In the genomic region with DNA sequence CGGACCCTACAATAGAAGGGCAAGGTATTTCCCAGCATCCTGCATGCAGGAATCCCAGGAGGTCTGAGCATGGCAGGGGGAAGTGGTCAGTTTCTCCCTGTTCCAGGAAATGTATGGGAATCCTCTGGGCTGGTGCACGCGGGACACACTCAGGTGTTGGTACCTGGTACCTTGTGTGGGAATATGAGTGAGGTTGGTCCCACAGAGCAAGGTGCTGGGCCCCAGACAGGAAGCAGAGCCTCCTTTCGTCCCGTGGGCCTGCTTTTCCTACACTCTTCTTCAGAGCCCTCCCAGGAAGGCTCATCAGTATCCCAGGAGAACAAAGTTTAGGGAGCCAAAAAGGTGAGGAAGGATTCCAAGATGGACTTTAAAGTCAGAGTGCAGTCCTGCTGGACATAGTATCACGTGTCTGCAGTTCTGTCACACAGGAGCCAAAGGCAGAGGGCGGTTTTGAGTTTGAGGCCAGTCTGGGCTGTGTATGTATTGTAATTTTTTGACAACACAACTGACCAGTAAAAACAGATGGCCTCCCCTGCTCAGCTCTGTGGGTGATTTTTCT, we compare ENCODE assay signal across 8 mouse cellular contexts. TPM values are rescaled to one million over a fixed set of nuclear protein-coding genes. Genes with fewer than 3 reads are reported as not detected.
DNase-seq lines count a peak whose midpoint lies in the region; ATAC-seq lines count a peak whose summit lies in the region.

No protein-coding gene starts in this region.

- H3K36me3 ChIP-seq in lung, embryonic 15.5 days: no peaks in the 10 kb centered on the region
- no peaks in the 10 kb centered on the region for H3K36me3 ChIP-seq in forebrain, embryonic 13.5 days (ENCODE audit: poor library complexity, severe bottlenecking)
- H3K36me3 ChIP-seq in kidney, embryonic 16.5 days (ENCODE audit: insufficient read depth, low read length): no peaks in the 10 kb centered on the region
- H3K36me3 ChIP-seq in neural tube, embryonic 13.5 days: no peaks in the 10 kb centered on the region

- ATAC-seq in lung, embryonic 15.5 days (ENCODE audit: borderline replicate concordance, extremely low read depth, low FRiP score, low TSS enrichment): no peak
- ATAC-seq in forebrain, embryonic 13.5 days: no peak
- no peak for ATAC-seq in kidney, embryonic 16.5 days (ENCODE audit: low FRiP score, low TSS enrichment)
- no peak for ATAC-seq in neural tube, embryonic 13.5 days (ENCODE audit: low read depth)

- intact Hi-C loops in gastrocnemius, postnatal 36 days (cut with DNase I): no loop called here

- no peak overlapping the region for H3K9ac ChIP-seq in lung, embryonic 15.5 days
- H3K9ac ChIP-seq in forebrain, embryonic 13.5 days: no peak overlapping the region
- H3K9ac ChIP-seq in kidney, embryonic 16.5 days (replicated peaks; ENCODE audit: low read length): no peak overlapping the region
- peak overlapping the region; percentile 31; the same call in 1 of the 2 replicates for H3K9ac ChIP-seq in neural tube, embryonic 13.5 days

- DNase-seq in lung, postnatal 14 days: no peak
- no peak for DNase-seq in layer of hippocampus, postnatal 36 days
- DNase-seq in embryo, embryonic 10 days (ENCODE audit: low spot score): no peak
- no peak for DNase-seq in gastrocnemius, postnatal 36 days

- H3K4me3 ChIP-seq in lung, embryonic 15.5 days: peak overlapping the region; percentile 69; the same call in 1 of the 2 replicates
- H3K4me3 ChIP-seq in forebrain, embryonic 13.5 days: no peak overlapping the region
- no peak overlapping the region for H3K4me3 ChIP-seq in kidney, embryonic 16.5 days (ENCODE audit: low read length)
- peak overlapping the region; percentile 69 for H3K4me3 ChIP-seq in neural tube, embryonic 13.5 days

- WGBS in lung, embryonic 15.5 days: 76% methylated on average over 7 of the region's 7 CpGs
- WGBS in forebrain, embryonic 13.5 days: 56% methylated on average over 7 of the region's 7 CpGs
- WGBS in kidney, embryonic 16.5 days: 68% methylated on average over 7 of the region's 7 CpGs
- 67% methylated on average over 7 of the region's 7 CpGs for WGBS in neural tube, embryonic 13.5 days

- no peaks in the 10 kb centered on the region for H3K9me3 ChIP-seq in lung, embryonic 15.5 days
- H3K9me3 ChIP-seq in forebrain, embryonic 13.5 days (replicated peaks): no peaks in the 10 kb centered on the region
- no peaks in the 10 kb centered on the region for H3K9me3 ChIP-seq in kidney, embryonic 16.5 days (ENCODE audit: low read length)
- H3K9me3 ChIP-seq in neural tube, embryonic 13.5 days: no peaks in the 10 kb centered on the region

- H3K27ac ChIP-seq in lung, embryonic 15.5 days: no peak overlapping the region
- H3K27ac ChIP-seq in forebrain, embryonic 13.5 days: no peak overlapping the region
- H3K27ac ChIP-seq in kidney, embryonic 16.5 days (ENCODE audit: low read length): no peak overlapping the region
- no peak overlapping the region for H3K27ac ChIP-seq in neural tube, embryonic 13.5 days (replicated peaks)

- peaks cover 22% of the 10 kb centered on the region for H3K27me3 ChIP-seq in lung, embryonic 15.5 days
- H3K27me3 ChIP-seq in forebrain, embryonic 13.5 days: peaks cover 43% of the 10 kb centered on the region
- H3K27me3 ChIP-seq in kidney, embryonic 16.5 days (ENCODE audit: insufficient read depth, low read length): peaks cover 14% of the 10 kb centered on the region; the same call in 1 of the 2 replicates
- H3K27me3 ChIP-seq in neural tube, embryonic 13.5 days: peaks cover 40% of the 10 kb centered on the region

- H3K4me2 ChIP-seq in lung, embryonic 15.5 days: peak overlapping the region; percentile 99
- peak overlapping the region; percentile 88 for H3K4me2 ChIP-seq in forebrain, embryonic 13.5 days
- H3K4me2 ChIP-seq in kidney, embryonic 16.5 days (replicated peaks; ENCODE audit: low read depth, low read length): peak overlapping the region; percentile 98
- peak overlapping the region; percentile 94 for H3K4me2 ChIP-seq in neural tube, embryonic 13.5 days

- H3K4me1 ChIP-seq in lung, embryonic 15.5 days: peaks cover 45% of the 10 kb centered on the region
- H3K4me1 ChIP-seq in forebrain, embryonic 13.5 days: peaks cover 31% of the 10 kb centered on the region
- H3K4me1 ChIP-seq in kidney, embryonic 16.5 days (ENCODE audit: insufficient read depth, low read length): peaks cover 25% of the 10 kb centered on the region
- peaks cover 42% of the 10 kb centered on the region for H3K4me1 ChIP-seq in neural tube, embryonic 13.5 days (replicated peaks)

RNA-seq across cellular contexts. Expression of gene Ttc7, which starts 1.9 kb away (rescaled TPM):
- 7.3 TPM in 2 replicates for polyA plus RNA-seq in lung, embryonic 15.5 days (2015; fragmentation: Nextera tagmentation; extraction: Ambion mirVana)
- polyA plus RNA-seq in forebrain, embryonic 13.5 days (2015; fragmentation: Nextera tagmentation; extraction: Ambion mirVana): 3.5 and 5.1 TPM in 2 replicates
- polyA plus RNA-seq in kidney, embryonic 16.5 days (2015; fragmentation: Nextera tagmentation; extraction: Ambion mirVana): 8.7 and 9.4 TPM in 2 replicates
- 4.0 and 4.9 TPM in 2 replicates for polyA plus RNA-seq in neural tube, embryonic 13.5 days (2015; fragmentation: Nextera tagmentation; extraction: Ambion mirVana)
- total RNA-seq in layer of hippocampus, postnatal 36 days (2021): 1 to 10 TPM; 6.3 to 8.8 TPM
- 1 to 10 TPM; 6.8 to 8.2 TPM for total RNA-seq in gastrocnemius, postnatal 36 days (2021)

RNA-seq across cellular contexts. Expression of gene Mcfd2, which starts 18.8 kb away (rescaled TPM):
- polyA plus RNA-seq in lung, embryonic 15.5 days (2015; fragmentation: Nextera tagmentation; extraction: Ambion mirVana): 116 and 122 TPM in 2 replicates
- 53.1 and 53.5 TPM in 2 replicates for polyA plus RNA-seq in forebrain, embryonic 13.5 days (2015; fragmentation: Nextera tagmentation; extraction: Ambion mirVana)
- 132 and 151 TPM in 2 replicates for polyA plus RNA-seq in kidney, embryonic 16.5 days (2015; fragmentation: Nextera tagmentation; extraction: Ambion mirVana)
- 45.4 and 51.5 TPM in 2 replicates for polyA plus RNA-seq in neural tube, embryonic 13.5 days (2015; fragmentation: Nextera tagmentation; extraction: Ambion mirVana)
- 10 to 100 TPM; 60.7 to 62.7 TPM for total RNA-seq in layer of hippocampus, postnatal 36 days (2021)
- total RNA-seq in gastrocnemius, postnatal 36 days (2021): 10 to 100 TPM; 19.0 to 21.7 TPM

Comparison
In these comparisons a context has a peak if more than half of its experiments do, and no peak if none do; other contexts are left out.
1. H3K4me3 ChIP-seq: peak in lung, embryonic 15.5 days (single experiment) and neural tube, embryonic 13.5 days (single experiment); none in forebrain, embryonic 13.5 days (single experiment) and kidney, embryonic 16.5 days (single experiment).
2. Peak in every context shown above with its lines, with median percentiles within 50 percentile points of each other: H3K4me2 ChIP-seq.